Mouse (Mus musculus): ENCODE data around the gene Gpr61. TPM values are rescaled to one million over a fixed set of nuclear protein-coding genes. Genes with fewer than 3 reads are reported as not detected.

Gpr61 gene
- total RNA-seq, 2 experiments from 2014 or later, result not detected

DNA sequence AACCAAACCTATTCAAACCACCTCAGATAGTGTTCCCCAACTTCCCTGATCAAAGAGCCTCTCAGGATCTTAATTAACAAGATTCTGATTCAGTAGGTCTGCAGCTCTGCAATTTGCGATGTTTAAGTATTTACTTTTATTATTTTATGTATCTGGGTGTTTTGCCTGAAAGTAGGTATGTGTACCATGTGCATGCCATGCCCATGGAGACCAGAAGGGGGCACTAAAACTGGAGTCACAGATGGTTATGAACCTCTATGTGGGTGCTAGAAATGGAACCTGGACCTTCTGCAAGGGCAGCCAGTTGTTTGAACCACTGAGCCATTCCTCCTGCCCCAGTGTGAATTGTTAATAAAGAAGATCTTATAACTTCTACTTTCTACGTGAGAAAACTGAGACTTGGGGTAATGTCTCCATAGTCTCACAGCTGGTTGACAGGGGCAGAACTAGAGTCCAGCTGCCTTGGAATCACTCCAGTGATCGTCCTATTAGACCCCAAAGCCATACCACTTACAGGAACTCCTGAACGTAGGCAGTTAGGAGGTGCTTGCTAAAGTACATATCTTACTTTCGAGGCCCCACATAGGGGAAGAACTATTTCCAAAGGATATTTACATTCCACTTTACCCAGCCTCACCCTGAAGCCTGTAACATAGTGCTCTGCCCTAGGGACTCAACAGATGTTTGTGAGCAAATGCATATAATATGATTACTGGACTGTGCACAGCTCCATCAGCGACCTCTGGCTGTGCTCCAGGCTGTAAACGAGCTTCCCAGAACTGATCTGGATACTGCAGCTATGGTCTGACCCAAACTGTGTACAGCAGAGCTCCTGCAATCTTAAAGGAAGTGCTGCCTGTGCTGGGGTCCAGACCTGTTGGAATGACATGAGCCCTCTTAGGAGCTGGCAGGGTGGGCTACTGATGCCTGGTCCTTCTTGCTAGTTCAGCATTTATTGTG is 24.4 kb upstream of the Gpr61 start:
- ATAC-seq (ENCODE audit: poor library complexity, severe bottlenecking), result no peak

DNA sequence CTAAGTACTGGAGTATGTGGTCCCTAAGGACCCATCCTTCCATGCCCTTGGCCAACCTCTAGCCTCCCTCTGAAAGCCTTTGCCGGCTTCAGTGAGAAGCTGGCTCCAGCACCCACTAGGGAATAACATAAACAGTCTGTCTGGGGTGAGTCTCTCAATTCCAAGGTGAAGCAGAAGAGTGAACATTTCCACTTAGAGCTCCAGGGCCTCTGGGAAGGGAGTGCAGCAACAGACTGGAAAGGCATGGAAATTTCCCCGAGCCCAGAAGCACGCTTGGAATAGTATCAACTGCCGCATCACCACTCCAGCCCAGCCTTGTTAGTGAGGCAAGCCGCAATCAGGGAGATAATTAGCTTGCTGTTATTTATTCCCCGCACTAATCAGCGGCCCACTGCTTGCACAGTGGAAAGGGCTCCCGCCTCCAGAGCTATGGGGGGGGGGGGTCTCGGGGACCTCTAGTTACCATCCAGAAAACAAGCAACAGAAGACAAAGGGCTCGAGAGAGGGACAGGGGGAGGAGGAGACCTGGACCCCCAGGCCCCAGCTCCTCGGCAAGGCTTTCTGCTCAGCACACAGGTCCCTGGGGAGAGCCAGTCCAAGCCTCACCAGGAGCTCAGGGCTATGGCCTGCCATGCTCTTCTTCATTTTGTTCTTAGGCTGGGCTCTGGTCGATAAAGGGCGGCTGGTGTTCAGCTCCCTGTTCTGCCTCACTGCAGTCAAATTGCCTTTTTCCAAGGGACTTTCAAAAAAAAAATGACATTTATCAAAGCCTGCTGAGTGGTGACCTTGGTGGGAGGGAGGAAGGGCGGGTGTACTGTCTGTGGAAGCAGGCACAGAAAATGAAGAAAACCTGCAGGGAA is 20.2 kb upstream of the Gpr61 start:
- ATAC-seq (ENCODE audit: poor library complexity, severe bottlenecking), result no peak

DNA sequence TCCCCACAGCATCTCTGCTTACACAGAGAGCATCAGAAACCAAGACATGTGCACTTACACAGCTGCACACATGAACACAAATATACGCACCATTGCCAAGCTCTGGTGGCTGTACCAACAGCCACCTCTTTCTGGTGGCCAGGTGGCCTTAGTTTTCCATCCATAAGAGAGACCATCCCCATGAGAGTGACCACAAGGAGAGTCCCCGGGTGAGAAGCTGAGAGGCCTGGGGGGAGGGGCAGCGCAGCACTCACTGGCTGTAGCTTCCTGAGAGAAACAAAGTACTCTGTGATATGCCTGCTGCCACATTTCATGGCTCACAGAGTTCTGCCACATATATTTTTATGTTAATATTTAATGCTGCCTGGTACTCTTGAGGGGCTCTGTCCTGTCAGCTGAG is 14.5 kb upstream of the Gpr61 start:
- no peak for ATAC-seq (ENCODE audit: poor library complexity, severe bottlenecking)

- no peak for ATAC-seq (ENCODE audit: poor library complexity, severe bottlenecking)
Measured at GRCm38 (mm10) chr3:108167499-108167898, 12.8 kb upstream of the Gpr61 start.

- no peak for ATAC-seq (ENCODE audit: poor library complexity, severe bottlenecking)
Measured at GRCm38 (mm10) chr3:108166486-108167211, 12.0 kb upstream of the Gpr61 start.

DNA sequence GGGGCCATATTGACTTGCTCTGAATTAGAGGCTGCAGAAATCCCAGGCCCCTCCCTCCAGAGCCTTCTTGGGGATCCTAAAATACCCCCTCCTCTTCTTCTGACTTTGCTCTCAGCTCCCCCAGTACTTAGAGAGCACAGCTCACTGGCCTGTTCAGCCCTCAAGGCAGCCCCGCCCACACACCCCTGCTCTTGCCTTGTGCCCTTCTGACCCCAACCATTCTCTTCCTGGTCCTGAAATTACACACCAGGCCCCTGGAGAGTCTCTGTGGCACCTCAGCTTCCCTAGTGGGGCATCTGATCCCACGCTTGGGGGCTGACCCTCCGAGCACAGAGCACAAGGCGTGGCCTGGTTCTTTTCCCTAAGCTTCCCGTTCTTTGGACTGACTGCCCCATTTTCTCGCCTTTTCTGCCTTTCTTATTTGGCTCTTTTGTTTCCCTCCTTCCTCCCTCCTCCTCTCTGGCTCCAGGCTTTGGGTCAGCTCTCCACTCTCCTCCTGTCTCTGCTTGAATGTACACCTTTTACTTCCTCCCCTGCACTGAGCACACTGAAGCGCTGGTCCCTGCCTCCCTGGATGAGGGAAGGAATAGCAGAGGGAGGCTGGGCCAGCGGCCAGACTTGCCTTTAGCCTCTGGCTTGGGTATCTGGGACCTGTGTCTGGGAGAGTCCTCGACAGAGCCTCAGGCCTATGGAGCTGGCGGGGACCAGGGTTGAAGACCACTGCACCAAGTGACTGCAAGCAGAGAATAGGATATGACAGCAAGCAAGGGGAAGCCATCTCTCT is 11.0 kb upstream of the Gpr61 start:
- no peak for ATAC-seq (ENCODE audit: poor library complexity, severe bottlenecking)

GRCm38 (mm10) chr3:108164807-108165206 is 10.1 kb upstream of the Gpr61 start:
- ATAC-seq (ENCODE audit: poor library complexity, severe bottlenecking), result peak; percentile 99

DNA sequence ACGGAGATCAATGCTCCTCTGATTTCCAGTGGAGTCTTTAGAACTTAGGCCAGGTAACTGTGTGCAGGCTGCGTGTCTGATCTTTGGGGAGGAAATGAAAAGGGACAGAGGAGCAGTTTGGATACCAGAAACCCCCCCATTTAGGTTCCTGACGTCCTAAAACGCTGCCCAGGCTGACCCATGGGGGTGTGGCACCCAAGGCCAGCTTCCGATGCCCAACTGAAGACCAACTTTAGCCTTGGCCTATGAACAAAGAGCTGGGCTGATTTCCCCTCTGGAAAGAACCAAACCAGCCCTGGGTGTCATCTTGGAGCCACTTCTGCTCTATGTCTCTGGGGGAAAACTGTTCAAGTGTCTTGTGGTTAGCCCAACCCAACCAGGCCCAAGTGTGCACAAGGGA is 9.4 kb upstream of the Gpr61 start:
- no peak for ATAC-seq (ENCODE audit: poor library complexity, severe bottlenecking)

DNA sequence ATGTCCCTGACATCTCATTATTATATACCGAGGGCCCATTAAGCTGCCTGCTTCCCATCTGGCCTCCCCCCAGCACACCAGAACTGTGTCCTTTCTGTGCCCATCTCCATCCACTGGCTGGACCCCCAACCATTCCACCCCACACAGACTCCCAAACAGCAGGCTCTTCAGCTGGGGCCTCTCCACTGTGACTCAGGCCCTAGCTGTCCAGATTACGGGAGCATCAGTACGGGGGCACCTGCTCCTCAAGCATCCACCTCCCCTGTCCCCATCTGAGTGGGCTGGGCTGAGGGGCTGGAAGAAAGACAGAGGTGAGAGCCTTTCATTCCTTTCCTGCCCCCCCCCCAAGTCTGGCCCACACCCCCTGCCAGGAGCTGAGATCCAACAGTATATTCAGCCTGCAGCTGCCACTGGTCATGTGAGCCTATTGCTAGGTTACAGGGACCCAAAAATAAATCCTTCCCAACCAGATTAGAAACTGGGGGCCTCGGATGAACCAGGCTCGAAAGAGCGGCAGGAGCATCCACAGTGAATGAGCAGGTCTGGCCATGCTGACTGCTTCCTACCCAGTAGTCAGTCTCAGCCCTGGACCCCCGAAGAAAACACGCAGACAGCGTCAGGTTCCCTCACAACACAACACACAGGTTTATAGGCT is 3.8 kb upstream of the Gpr61 start:
- ATAC-seq (ENCODE audit: poor library complexity, severe bottlenecking), result no peak

- no peak for ATAC-seq (ENCODE audit: poor library complexity, severe bottlenecking)
Measured at GRCm38 (mm10) chr3:108152290-108152689, 2.4 kb downstream of the Gpr61 start.

- peak; percentile 70 for ATAC-seq (ENCODE audit: poor library complexity, severe bottlenecking)
Measured at GRCm38 (mm10) chr3:108147386-108148235, 7.1 kb downstream of the Gpr61 start.

DNA sequence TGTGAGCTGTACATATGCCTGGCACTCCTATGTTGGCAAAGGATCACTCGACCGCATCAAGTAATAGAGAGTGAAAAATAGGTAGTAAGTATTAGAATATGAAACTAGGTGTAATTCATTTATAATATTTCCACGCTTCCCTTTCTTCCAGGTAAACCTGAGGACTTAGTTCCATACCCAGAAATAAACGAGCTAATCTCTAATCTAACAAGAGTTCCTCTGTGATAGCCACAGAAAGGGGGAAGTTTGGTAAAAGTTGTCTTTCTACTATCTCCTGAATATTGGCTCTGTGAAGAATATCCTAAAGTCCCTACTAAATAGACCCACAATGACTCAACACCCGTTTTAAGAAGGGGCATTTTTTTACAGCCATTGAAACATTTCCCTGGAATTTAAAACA is 8.0 kb downstream of the Gpr61 start:
- ATAC-seq (ENCODE audit: poor library complexity, severe bottlenecking), result no peak

GRCm38 (mm10) chr3:108145534-108146445 is 8.9 kb downstream of the Gpr61 start, which contains the start of gene Gnai3:
Gnai3 (minus strand) TSS chr3:108146146.
- peak; percentile 95 for ATAC-seq (ENCODE audit: poor library complexity, severe bottlenecking)

DNA sequence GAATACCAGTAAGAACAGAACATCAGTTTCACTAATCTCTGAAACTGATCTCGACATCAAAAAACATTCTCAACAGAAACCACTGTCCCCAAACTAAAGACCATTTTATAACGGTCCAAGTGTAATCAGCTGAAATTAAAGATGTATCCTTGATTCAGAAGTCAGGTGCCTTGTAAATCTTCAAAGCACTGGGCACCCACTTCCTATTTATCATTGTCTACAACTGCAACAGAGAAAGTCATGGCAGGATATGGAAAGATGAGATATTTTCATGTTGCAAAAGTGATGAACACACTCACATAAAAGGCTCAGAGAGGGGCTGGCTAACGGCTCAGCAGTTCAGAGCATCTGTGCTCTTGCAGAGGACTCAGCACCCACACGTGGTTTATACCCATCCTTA is 13.9 kb downstream of the Gpr61 start:
- peak; percentile 16; the same call in 1 of the 2 replicates for ATAC-seq (ENCODE audit: poor library complexity, severe bottlenecking)

GRCm38 (mm10) chr3:108139113-108139512 is 15.6 kb downstream of the Gpr61 start:
- no peak for ATAC-seq (ENCODE audit: poor library complexity, severe bottlenecking)

- peak; percentile 32; the same call in 1 of the 2 replicates for ATAC-seq (ENCODE audit: poor library complexity, severe bottlenecking)
Measured at GRCm38 (mm10) chr3:108134701-108135100, 20.0 kb downstream of the Gpr61 start.

DNA sequence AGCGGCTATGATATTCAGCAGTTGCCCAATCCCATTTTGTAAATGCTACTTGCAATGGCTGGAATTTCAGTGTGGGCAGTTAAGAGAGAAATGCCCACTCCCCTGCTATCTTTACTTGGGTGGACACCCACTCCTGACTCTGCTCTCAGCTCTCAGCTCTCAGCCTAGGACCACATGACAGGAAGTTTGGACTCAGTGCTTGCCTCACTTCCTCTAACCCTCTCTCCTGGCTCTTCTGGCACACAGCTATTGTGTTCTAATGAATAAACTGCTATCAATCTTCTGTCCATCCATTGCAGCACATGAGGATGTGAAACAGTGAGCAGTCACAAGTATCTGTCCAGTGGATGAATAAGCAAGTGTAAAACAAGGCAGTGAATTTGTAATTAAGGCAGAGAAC is 22.2 kb downstream of the Gpr61 start:
- peak; percentile 88 for ATAC-seq (ENCODE audit: poor library complexity, severe bottlenecking)

GRCm38 (mm10) chr3:108131821-108132220 is 22.9 kb downstream of the Gpr61 start:
- ATAC-seq (ENCODE audit: poor library complexity, severe bottlenecking), result no peak

All from megakaryocyte, adult 5-6 weeks (primary cell).